Mouse (Mus musculus): ENCODE measurements at regions not wholly inside any gene's neighbourhood (a gene's known extent, or its start where the extent isn't known, plus 50 kb on each side); places are given as distances from the start of the nearest gene placed in this dataset.

DNA sequence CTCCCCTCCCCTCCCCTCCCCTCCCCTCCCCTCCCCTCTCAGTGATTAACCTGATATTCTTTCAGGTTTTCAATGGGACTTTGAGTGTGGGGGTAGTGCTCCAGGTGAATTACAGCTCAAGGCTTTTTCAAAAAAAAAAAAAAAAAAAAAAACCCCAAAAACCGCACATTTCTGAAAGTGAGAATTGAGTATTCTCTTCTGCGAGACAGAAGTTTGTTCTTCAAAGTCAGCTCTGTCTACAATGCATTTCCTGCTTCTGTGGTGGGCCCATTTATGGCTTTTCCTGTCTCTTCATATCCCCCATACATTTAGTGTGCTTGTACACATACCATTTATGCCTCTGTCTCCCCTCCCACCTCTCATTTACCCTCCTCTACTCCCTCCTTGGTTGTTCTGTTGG is 81.1 kb upstream of the Cwc22 start:
- Histone ChIP-seq H3K79me2 (ENCODE audit: control insufficient read depth, insufficient read depth, low read length, poor library complexity) (no peaks in the 10 kb centered on the region), H3K4me1 (ENCODE audit: control insufficient read depth in 1 of 2, insufficient read depth in 2 of 2, low read length in 2 of 2) (no peaks in the 10 kb centered on the region), H3K9ac (ENCODE audit: control insufficient read depth, low read depth, low read length, poor library complexity, severe bottlenecking) (no peak overlapping the region), H3K27ac (ENCODE audit: control insufficient read depth, low read depth, low read length) (no peak overlapping the region), H3K9me3 (replicated peaks; ENCODE audit: insufficient read depth, low read length) (no peaks in the 10 kb centered on the region), H3K27me3 (ENCODE audit: control insufficient read depth in 1 of 2, insufficient read depth in 2 of 2, low read length in 2 of 2) (no peaks in the 10 kb centered on the region; a peak in 2 of 4 replicates), H3K4me3 (ENCODE audit: control insufficient read depth in 1 of 2, insufficient read depth in 1 of 2, low read depth in 2 of 2, low read length in 2 of 2) (no peak overlapping the region), H3K36me3 (ENCODE audit: control insufficient read depth in 1 of 2, insufficient read depth in 2 of 2, low read length in 2 of 2) (no peaks in the 10 kb centered on the region)
- TF ChIP-seq TBP (IDR thresholded peaks at IDR 0.05; ENCODE audit: low read depth, low read length) (no peak), MAFK (IDR thresholded peaks at IDR 0.05; ENCODE audit: borderline replicate concordance, low read depth, low read length) (no peak), MXI1 (IDR thresholded peaks at IDR 0.05; ENCODE audit: low read depth, low read length) (no peak), USF2 (IDR thresholded peaks at IDR 0.05; ENCODE audit: borderline replicate concordance in 1 of 2, insufficient read depth in 1 of 2, low read depth in 1 of 2, low read length in 2 of 2) (no peak), ZC3H11A (IDR thresholded peaks at IDR 0.05; ENCODE audit: low read depth, low read length) (no peak), TAL1 (IDR thresholded peaks at IDR 0.05; ENCODE audit: low read length) (no peak), NRF1 (IDR thresholded peaks at IDR 0.05; ENCODE audit: insufficient read depth, low read depth, low read length, poor library complexity, severe bottlenecking) (no peak), UBTF (IDR thresholded peaks at IDR 0.05; ENCODE audit: borderline replicate concordance, insufficient read depth, low read depth, low read length) (no peak), CHD2 (IDR thresholded peaks at IDR 0.05; ENCODE audit: low read length) (no peak), USF1 (IDR thresholded peaks at IDR 0.05; ENCODE audit: low read depth, low read length) (no peak)
- no peak for DNase-seq (ENCODE audit: low read depth, low spot score)

DNA sequence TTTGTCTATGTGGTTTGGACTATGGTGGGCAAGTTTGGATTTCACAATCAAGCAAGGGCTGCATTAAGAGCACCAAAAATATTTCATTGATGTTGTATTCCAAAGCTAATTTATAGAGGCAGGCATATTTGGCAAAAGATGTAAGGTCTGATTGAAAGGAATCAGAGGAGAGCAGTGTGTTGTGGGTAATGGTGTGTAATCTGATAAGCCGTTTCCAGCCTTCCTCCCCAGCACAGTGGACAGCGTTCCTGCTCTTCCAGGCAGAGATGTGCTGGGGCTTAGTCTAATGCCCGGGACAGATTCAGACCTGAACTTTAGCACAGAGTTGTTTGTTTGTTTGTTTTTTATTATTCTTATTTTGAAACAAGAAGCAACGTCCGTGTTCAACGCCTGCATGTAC is 80.6 kb upstream of the Cwc22 start:
- TF ChIP-seq MYC (IDR thresholded peaks at IDR 0.05; ENCODE audit: low read depth, low read length) (no peak), MAFK (IDR thresholded peaks at IDR 0.05; ENCODE audit: borderline replicate concordance, low read depth, low read length) (no peak), NELFE (IDR thresholded peaks at IDR 0.05; ENCODE audit: low read depth, low read length) (no peak), USF1 (IDR thresholded peaks at IDR 0.05; ENCODE audit: low read depth, low read length) (no peak), MAX (IDR thresholded peaks at IDR 0.05; ENCODE audit: low read length) (no peak), NRF1 (IDR thresholded peaks at IDR 0.05; ENCODE audit: insufficient read depth, low read depth, low read length, poor library complexity, severe bottlenecking) (no peak), JUND (IDR thresholded peaks at IDR 0.05; ENCODE audit: low read depth, low read length) (no peak), E2F4 (IDR thresholded peaks at IDR 0.05; ENCODE audit: borderline replicate concordance, low read depth, low read length) (no peak), TCF12 (IDR thresholded peaks at IDR 0.05; ENCODE audit: low read depth, low read length) (no peak), RCOR1 (IDR thresholded peaks at IDR 0.05; ENCODE audit: low read depth, low read length) (no peak), SIN3A (IDR thresholded peaks at IDR 0.05; ENCODE audit: low read length) (no peak), ELF1 (IDR thresholded peaks at IDR 0.05; ENCODE audit: low read depth, low read length) (no peak), POLR2AphosphoS5 (IDR thresholded peaks at IDR 0.05; ENCODE audit: borderline replicate concordance, low read depth, low read length) (no peak), TAL1 (IDR thresholded peaks at IDR 0.05; ENCODE audit: low read length) (no peak), GABPA (IDR thresholded peaks at IDR 0.05; ENCODE audit: low read depth, low read length) (no peak), CHD2 (IDR thresholded peaks at IDR 0.05; ENCODE audit: low read length) (no peak), MXI1 (IDR thresholded peaks at IDR 0.05; ENCODE audit: low read depth, low read length) (no peak), POLR2AphosphoS2 (IDR thresholded peaks at IDR 0.05; ENCODE audit: low read length) (no peak), ZMIZ1 (IDR thresholded peaks at IDR 0.05; ENCODE audit: low read depth, low read length) (no peak)
- no peak overlapping the region for H3K9ac ChIP-seq (ENCODE audit: control insufficient read depth, low read depth, low read length, poor library complexity, severe bottlenecking)
- no peaks in the 10 kb centered on the region for H3K79me2 ChIP-seq (ENCODE audit: control insufficient read depth, insufficient read depth, low read length, poor library complexity)
- H3K4me3 ChIP-seq (ENCODE audit: control insufficient read depth in 1 of 2, insufficient read depth in 1 of 2, low read depth in 2 of 2, low read length in 2 of 2) = no peak overlapping the region
- H3K9me3 ChIP-seq (replicated peaks; ENCODE audit: insufficient read depth, low read length) = no peaks in the 10 kb centered on the region
- H3K4me1 ChIP-seq (ENCODE audit: control insufficient read depth in 1 of 2, insufficient read depth in 2 of 2, low read length in 2 of 2) = no peaks in the 10 kb centered on the region
- H3K27me3 ChIP-seq (ENCODE audit: control insufficient read depth in 1 of 2, insufficient read depth in 2 of 2, low read length in 2 of 2) = no peaks in the 10 kb centered on the region; a peak in 2 of 4 replicates
- DNase-seq (ENCODE audit: low read depth, low spot score) = no peak
- H3K36me3 ChIP-seq (ENCODE audit: control insufficient read depth in 1 of 2, insufficient read depth in 2 of 2, low read length in 2 of 2) = no peaks in the 10 kb centered on the region
- no peak overlapping the region for H3K27ac ChIP-seq (ENCODE audit: control insufficient read depth, low read depth, low read length)
